Mouse (Mus musculus): ENCODE measurements at regions not wholly inside any gene's neighbourhood (a gene's known extent, or its start where the extent isn't known, plus 50 kb on each side); places are given as distances from the start of the nearest gene placed in this dataset.
A peak's percentile ranks its signal among the peaks of the same experiment; 100 is the strongest.

GRCm38 (mm10) chr4:4920256-4920655, 127.1 kb upstream of the Impad1 start:
- no peak for DNase-seq (ENCODE audit: low spot score in 2 of 2)

GRCm38 (mm10) chr4:4875257-4875656, 82.1 kb upstream of the Impad1 start:
- DNase-seq (ENCODE audit: low spot score in 2 of 2) = peak in 1 of 2 experiments; percentile 1

DNA sequence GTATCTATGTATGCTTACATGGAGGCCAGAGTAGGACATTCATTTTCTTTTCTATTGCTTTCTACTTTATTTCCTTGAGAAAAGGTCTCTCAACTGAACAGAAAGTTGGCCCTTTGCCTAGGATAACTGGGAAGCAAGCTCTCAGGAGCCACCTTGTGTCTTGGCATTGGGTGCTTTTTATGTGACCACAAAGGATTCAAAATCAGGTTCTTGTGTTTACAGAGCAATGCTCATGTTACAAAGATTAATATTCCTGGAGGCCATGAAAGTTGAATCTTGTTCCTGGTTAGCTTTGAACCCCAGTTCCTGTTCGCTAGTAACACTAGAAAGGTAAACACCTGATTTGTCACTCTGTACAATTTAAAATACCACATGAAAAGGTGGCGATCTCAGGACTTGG, 65.2 kb upstream of the Impad1 start:
- no peak for DNase-seq (ENCODE audit: low spot score in 2 of 2)

Measured in right cerebral cortex, postnatal 36 days (tissue).